17 mouse cellular contexts compared by ENCODE assay signal in genomic region chr12:85113337-85113736, GRCm38 (mm10). TPM values are rescaled to one million over a fixed set of nuclear protein-coding genes. Genes with fewer than 3 reads are reported as not detected.
DNase-seq lines count a peak whose midpoint lies in the region; ATAC-seq and TF ChIP-seq lines count a peak whose summit lies in the region.
"Had no signal": no experiment of that assay in that cellular context is flagged by ENCODE, and none has a peak within 500 bp of the region (broad histone marks: within the 10 kb centered on the region; RNA-seq: fewer than 3 reads in every experiment).

No protein-coding gene starts in this region.

- H3K36me3 ChIP-seq in erythroblast, embryonic 14.5 days (ENCODE audit: control insufficient read depth): peaks cover 57% of the 10 kb centered on the region
- H3K36me3 ChIP-seq in kidney, adult 2 months (ENCODE audit: control insufficient read depth, insufficient read depth, low read length): peaks cover 2% of the 10 kb centered on the region
- peaks cover 24% of the 10 kb centered on the region for H3K36me3 ChIP-seq in myocyte (ENCODE audit: control insufficient read depth, insufficient read depth)

- peaks cover 74% of the 10 kb centered on the region for H3K79me2 ChIP-seq in myocyte (ENCODE audit: control insufficient read depth, insufficient read depth)

- no peak overlapping the region for H3ac ChIP-seq in myocyte (ENCODE audit: control insufficient read depth, insufficient read length)

- peak overlapping the region; percentile 83 for H3K27ac ChIP-seq in kidney, adult 2 months (ENCODE audit: insufficient read depth, low read depth, low read length)
- H3K27ac ChIP-seq: embryonic facial prominence, embryonic 12.5 days; neural tube, embryonic 15.5 days had no signal

- peak overlapping the region; percentile 87 for H3K4me2 ChIP-seq in myocyte (ENCODE audit: low read depth)
- H3K4me2 ChIP-seq: neural tube, embryonic 15.5 days had no signal

- DNase-seq in kidney, adult 2 months: peak; percentile 83
- no peak for DNase-seq in kidney, postnatal 4 days
- DNase-seq in kidney, postnatal 25 days: peak; percentile 37 to 74
- no peak for DNase-seq in adrenal gland, adult (ENCODE audit: inconsistent age in 2 of 2, low spot score in 1 of 2)
- DNase-seq in natural killer cell, adult 2 months (ENCODE audit: low spot score in 2 of 2): no peak
- DNase-seq: cerebellum, adult 11 months; cerebellum, postnatal 36 days; heart, adult 11 months; lung, embryonic 14.5 days had no signal

- no peak for ATAC-seq in erythroblast, adult 5-6 weeks (replicated peaks; ENCODE audit: low FRiP score, poor library complexity, severe bottlenecking)
- ATAC-seq: hindbrain, embryonic 16.5 days had no signal

- 57% methylated on average over 3 of the region's 3 CpGs for WGBS in kidney, adult 2 months

- no peak for TF ChIP-seq CTCF in kidney, adult 2 months (conservative IDR thresholded peaks at IDR 0.05; ENCODE audit: insufficient read depth, insufficient read length, low read depth, low read length)

- no peak for TF ChIP-seq POLR2A in kidney, adult 2 months (IDR thresholded peaks at IDR 0.05; ENCODE audit: low read depth, low read length)
- TF ChIP-seq POLR2A in myocyte (IDR thresholded peaks at IDR 0.05; ENCODE audit: insufficient read length, low read depth): no peak

- H3K4me3 ChIP-seq in erythroblast, embryonic 14.5 days (replicated peaks): peak overlapping the region; percentile 92
- H3K4me3 ChIP-seq in kidney, adult 2 months (ENCODE audit: insufficient read depth, low read depth, low read length): no peak overlapping the region
- H3K4me3 ChIP-seq in myocyte: no peak overlapping the region
- H3K4me3 ChIP-seq: embryonic facial prominence, embryonic 12.5 days; neural tube, embryonic 15.5 days had no signal

- peaks cover 57% of the 10 kb centered on the region for H3K4me1 ChIP-seq in erythroblast, embryonic 14.5 days (ENCODE audit: control insufficient read depth)
- H3K4me1 ChIP-seq in kidney, adult 2 months (ENCODE audit: control insufficient read depth, insufficient read depth, low read length): peaks cover 26% of the 10 kb centered on the region; the same call in 1 of the 2 replicates

- H3K27me3 ChIP-seq in erythroblast, embryonic 14.5 days (ENCODE audit: control insufficient read depth): no peaks in the 10 kb centered on the region
- H3K27me3 ChIP-seq in kidney, adult 2 months (replicated peaks; ENCODE audit: control insufficient read depth, insufficient read depth, low read length): no peaks in the 10 kb centered on the region
- no peaks in the 10 kb centered on the region for H3K27me3 ChIP-seq in myocyte (ENCODE audit: control insufficient read depth, insufficient read depth, insufficient read length)
- H3K27me3 ChIP-seq: CH12.LX; embryonic facial prominence, embryonic 12.5 days; neural tube, embryonic 15.5 days had no signal

- H3K9me3 ChIP-seq in erythroblast, embryonic 14.5 days (ENCODE audit: control insufficient read depth, low read length): no peaks in the 10 kb centered on the region
- H3K9me3 ChIP-seq: embryonic facial prominence, embryonic 12.5 days; neural tube, embryonic 15.5 days had no signal

TF ChIP-seq in myocyte, 11 proteins besides CTCF, POLR2A, EP300 and RAD21:
- no peak for TF ChIP-seq POLR2AphosphoS2 (IDR thresholded peaks at IDR 0.05; ENCODE audit: insufficient read length, low read depth)
- no peak for TF ChIP-seq MYOD1 (IDR thresholded peaks at IDR 0.05; ENCODE audit: control insufficient read depth in 1 of 3, insufficient read length in 2 of 3, low read depth in 2 of 3)
- no peak for TF ChIP-seq MYOG (IDR thresholded peaks at IDR 0.05; ENCODE audit: control insufficient read depth in 1 of 3, insufficient read depth in 1 of 3, insufficient read length in 2 of 3, low read depth in 2 of 3)
- no peak for TF ChIP-seq USF1 (IDR thresholded peaks at IDR 0.05; ENCODE audit: low read depth)
- no peak for TF ChIP-seq E2F4 (IDR thresholded peaks at IDR 0.05; ENCODE audit: insufficient read depth)
- no peak for TF ChIP-seq TCF3 (IDR thresholded peaks at IDR 0.05; ENCODE audit: insufficient read length, low read depth)
- TF ChIP-seq MAX (IDR thresholded peaks at IDR 0.05; ENCODE audit: low read depth): no peak
- no peak for TF ChIP-seq REST (IDR thresholded peaks at IDR 0.05; ENCODE audit: insufficient read depth, insufficient read length)
- no peak for TF ChIP-seq TCF12 (IDR thresholded peaks at IDR 0.05; ENCODE audit: insufficient read depth, poor library complexity, severe bottlenecking)
- TF ChIP-seq CEBPB (IDR thresholded peaks at IDR 0.05; ENCODE audit: insufficient read depth, poor library complexity, severe bottlenecking): no peak
- no peak for TF ChIP-seq SRF (IDR thresholded peaks at IDR 0.05; ENCODE audit: control insufficient read depth, insufficient read length, low read depth)

RNA-seq across cellular contexts. Expression of gene Dlst, which starts 2.7 kb away (rescaled TPM):
- 41.0 and 55.1 TPM in 2 replicates for polyA plus RNA-seq in erythroblast, embryonic 14.5 days (2012)
- 21.1 and 53.9 TPM in 2 replicates for total RNA-seq in erythroblast, adult 5-6 weeks (2015; ENCODE audit: low replicate concordance)
- 122 and 210 TPM in 2 replicates for total RNA-seq in erythroblast, adult 5-6 weeks (2017; ENCODE audit: low replicate concordance)
- 294 and 312 TPM in 2 replicates for polyA plus RNA-seq in kidney, adult 2 months (2012; rRNA removed)
- 219 TPM for polyA plus RNA-seq in myocyte (2012; fragmentation: generic; extraction: Trizol)

RNA-seq across cellular contexts. Expression of gene Prox2, which starts 2.8 kb away (rescaled TPM):
- polyA plus RNA-seq in erythroblast, embryonic 14.5 days (2012): 0.31 and 0.34 TPM in 2 replicates
- total RNA-seq in erythroblast, adult 5-6 weeks (2015; ENCODE audit: low replicate concordance): not detected in 2 replicates
- 1.3 and 3.1 TPM in 2 replicates for total RNA-seq in erythroblast, adult 5-6 weeks (2017; ENCODE audit: low replicate concordance)
- 2.0 and 2.4 TPM in 2 replicates for polyA plus RNA-seq in kidney, adult 2 months (2012; rRNA removed)
- 1.9 TPM for polyA plus RNA-seq in myocyte (2012; fragmentation: generic; extraction: Trizol)

RNA-seq across cellular contexts. Expression of gene Rps6kl1, which starts 37.7 kb away (rescaled TPM):
- 0.03 and 0.06 TPM in 2 replicates for polyA plus RNA-seq in erythroblast, embryonic 14.5 days (2012)
- total RNA-seq in erythroblast, adult 5-6 weeks (2015; ENCODE audit: low replicate concordance): not detected in 2 replicates
- total RNA-seq in erythroblast, adult 5-6 weeks (2017; ENCODE audit: low replicate concordance): not detected in 2 replicates
- 0.89 and 0.98 TPM in 2 replicates for polyA plus RNA-seq in kidney, adult 2 months (2012; rRNA removed)
- polyA plus RNA-seq in myocyte (2012; fragmentation: generic; extraction: Trizol): 0.53 TPM
- total RNA-seq: megakaryocyte-erythroid progenitor cell, adult 5-6 weeks had no signal

Comparison
In these comparisons a context has a peak if more than half of its experiments do, and no peak if none do; other contexts are left out.
1. DNase-seq: peak in kidney, adult 2 months (single experiment) and kidney, postnatal 25 days (2 of 2); none in kidney, postnatal 4 days (0 of 2), adrenal gland, adult (0 of 2) and natural killer cell, adult 2 months (0 of 2).